Mouse (Mus musculus): ENCODE data around the gene Chrm3. TPM values are rescaled to one million over a fixed set of nuclear protein-coding genes. Genes with fewer than 3 reads are reported as not detected.

The Chrm3 gene
- 10 to 100 TPM; 21.5 to 24.4 TPM for total RNA-seq (2023)

GRCm38 (mm10) chr13:10360777-10361176 lies at the start of gene Chrm3:
Chrm3 (minus strand) TSS chr13:10360847.

Data from neutrophil, adult 59 days (primary cell).